Mouse (Mus musculus) forebrain, postnatal 0 days (tissue): Measurements from ENCODE around the gene Hectd4. TPM values are rescaled to one million over a fixed set of nuclear protein-coding genes. Genes with fewer than 3 reads are reported as not detected.
A peak's percentile ranks its signal among the peaks of the same experiment; 100 is the strongest.
"Not testable (repeated sequence)": the region's sequence is repeated elsewhere in the genome, so short reads cannot be mapped to it uniquely, and the experiment has no call there.

ENCODE experiments used
- ATAC-seq: fragments of 200-750 bp; cut with Nextera tagmentation; 2 replicates; pipeline ENCODE4 v1.8.0; 2017; ENCODE audit warnings: mild to moderate bottlenecking, moderate library complexity
- DNase-seq: peaks from one replicate; pipeline ENCODE4 v3.0.0-alpha.2; 2015
- H3K27ac ChIP-seq: fragments of 300-500 bp; sonication (generic); 2 replicates; pipeline ENCODE4 v1.5.1; 2014; ENCODE audit warnings: low read depth, mild to moderate bottlenecking, antibody characterized with exemption, low read length, moderate library complexity, mixed read lengths
- H3K27me3 ChIP-seq: fragments of 300-500 bp; sonication (generic); 2 replicates; pipeline ENCODE4 v1.6.1; 2014; ENCODE audit warnings: mild to moderate bottlenecking, low read length, mixed read lengths; ENCODE audit not compliant: insufficient read depth
- H3K36me3 ChIP-seq: fragments of 300-500 bp; sonication (generic); 2 replicates; pipeline ENCODE4 v1.6.1; 2014; ENCODE audit warnings: mild to moderate bottlenecking, moderate library complexity; ENCODE audit not compliant: insufficient read depth
- H3K4me1 ChIP-seq: fragments of 300-500 bp; sonication (generic); 2 replicates; pipeline ENCODE4 v1.6.1; 2014; ENCODE audit warnings: antibody characterized with exemption; ENCODE audit not compliant: insufficient read depth
- H3K4me2 ChIP-seq: fragments of 300-500 bp; sonication (generic); 2 replicates; pipeline ENCODE4 v1.6.1; 2014; ENCODE audit warnings: low read depth, mild to moderate bottlenecking, moderate library complexity
- H3K4me3 ChIP-seq: fragments of 300-500 bp; sonication (generic); 2 replicates; pipeline ENCODE4 v1.5.1; 2014; ENCODE audit warnings: low read depth, low read length, mixed read lengths
- H3K9ac ChIP-seq: fragments of 300-500 bp; sonication (generic); 2 replicates; pipeline ENCODE4 v1.6.1; 2014; ENCODE audit warnings: mild to moderate bottlenecking
- H3K9me3 ChIP-seq: fragments of 300-500 bp; sonication (generic); 2 replicates; pipeline ENCODE4 v1.6.1; 2016; ENCODE audit warnings: low read length
- CTCF ChIP-seq: sonication (generic); IDR thresholded peaks from 2 replicates; pipeline ENCODE4 v1.5.1; 2016; ENCODE audit warnings: antibody characterized with exemption, control low read depth, low read depth
- WGBS: fragments of 180-500 bp; shearing (Covaris S2); extraction: QIAGEN DNeasy Blood & Tissue Kit; methylation state at CpG from one replicate; pipeline ENCODE4 v1.1.7; 2014; 5-methylcytosine and 5-hydroxymethylcytosine counted together
- polyA plus RNA-seq: library from polyadenylated mRNA; unstranded; fragments of >200 nt; fragmentation: Nextera tagmentation; extraction: Ambion mirVana; gene quantifications from 2 replicates; pipeline ENCODE4 v1.2.1, GENCODE M21; 2015
- total RNA-seq: library from RNA; depleted of rRNA; stranded (reverse); fragments of >200 nt; gene quantifications from 2 replicates; pipeline ENCODE4 v1.2.3, GENCODE M21; 2014

The Hectd4 gene
- total and polyA plus RNA-seq, 2 experiments from 2014 or later = 14.0 to 107 TPM

DNA sequence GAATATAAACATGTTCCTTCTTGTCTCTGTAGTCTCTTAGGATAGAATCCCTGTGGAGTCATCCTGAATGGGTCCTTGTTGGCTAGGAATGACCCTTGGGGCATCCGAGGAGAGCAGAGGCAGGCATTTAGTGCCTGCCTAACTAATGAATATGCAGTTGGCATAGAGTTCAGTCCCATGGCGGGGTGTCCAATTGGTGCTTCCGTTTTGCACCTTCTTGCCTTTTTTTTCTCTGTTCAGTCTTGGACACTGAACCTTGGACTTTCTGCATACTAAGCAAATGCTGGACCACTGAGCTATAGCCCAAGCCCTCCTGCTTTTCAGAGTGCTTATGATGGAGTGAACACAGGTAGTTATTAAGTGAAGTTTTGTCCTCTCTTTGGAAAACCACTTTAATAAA lies 87.6 kb downstream of the Hectd4 start:
- TF ChIP-seq CTCF = no peak
- Histone ChIP-seq H3K4me1 (no peaks in the 10 kb centered on the region), H3K9ac (no peak overlapping the region), H3K9me3 (no peaks in the 10 kb centered on the region), H3K27me3 (no peaks in the 10 kb centered on the region), H3K36me3 (peaks cover 94% of the 10 kb centered on the region), H3K27ac (no peak overlapping the region), H3K4me3 (no peak overlapping the region), H3K4me2 (no peak overlapping the region)
- 50% methylated on average over 3 of the region's 3 CpGs for WGBS
- DNase-seq = no peak
- ATAC-seq = no peak

GRCm38 (mm10) chr5:121311576-121311975 lies 91.6 kb downstream of the Hectd4 start:
- no peak overlapping the region for H3K9ac ChIP-seq
- no peaks in the 10 kb centered on the region for H3K9me3 ChIP-seq
- H3K27ac ChIP-seq = no peak overlapping the region
- ATAC-seq = no peak
- no peak for DNase-seq
- H3K4me1 ChIP-seq = no peaks in the 10 kb centered on the region
- no peak overlapping the region for H3K4me2 ChIP-seq
- H3K27me3 ChIP-seq = no peaks in the 10 kb centered on the region
- WGBS = 95% methylated on average over 8 of the region's 8 CpGs
- TF ChIP-seq CTCF = no peak
- H3K4me3 ChIP-seq = no peak overlapping the region
- peaks cover 95% of the 10 kb centered on the region for H3K36me3 ChIP-seq

- no peaks in the 10 kb centered on the region for H3K27me3 ChIP-seq
- H3K27ac ChIP-seq = no peak overlapping the region
- ATAC-seq (peak; percentile 36; the same call in 1 of the 2 replicates), DNase-seq (peak; percentile 16)
- H3K9me3 ChIP-seq = no peaks in the 10 kb centered on the region
- no peaks in the 10 kb centered on the region for H3K4me1 ChIP-seq
- WGBS = 83% methylated on average over 10 of the region's 10 CpGs
- H3K9ac ChIP-seq = no peak overlapping the region
- no peak overlapping the region for H3K4me3 ChIP-seq
- H3K36me3 ChIP-seq = peaks cover 95% of the 10 kb centered on the region
- H3K4me2 ChIP-seq = no peak overlapping the region
- TF ChIP-seq CTCF = no peak
These were observed 93.9 kb downstream of the Hectd4 start for GRCm38 (mm10) chr5:121313764-121314474.

DNA sequence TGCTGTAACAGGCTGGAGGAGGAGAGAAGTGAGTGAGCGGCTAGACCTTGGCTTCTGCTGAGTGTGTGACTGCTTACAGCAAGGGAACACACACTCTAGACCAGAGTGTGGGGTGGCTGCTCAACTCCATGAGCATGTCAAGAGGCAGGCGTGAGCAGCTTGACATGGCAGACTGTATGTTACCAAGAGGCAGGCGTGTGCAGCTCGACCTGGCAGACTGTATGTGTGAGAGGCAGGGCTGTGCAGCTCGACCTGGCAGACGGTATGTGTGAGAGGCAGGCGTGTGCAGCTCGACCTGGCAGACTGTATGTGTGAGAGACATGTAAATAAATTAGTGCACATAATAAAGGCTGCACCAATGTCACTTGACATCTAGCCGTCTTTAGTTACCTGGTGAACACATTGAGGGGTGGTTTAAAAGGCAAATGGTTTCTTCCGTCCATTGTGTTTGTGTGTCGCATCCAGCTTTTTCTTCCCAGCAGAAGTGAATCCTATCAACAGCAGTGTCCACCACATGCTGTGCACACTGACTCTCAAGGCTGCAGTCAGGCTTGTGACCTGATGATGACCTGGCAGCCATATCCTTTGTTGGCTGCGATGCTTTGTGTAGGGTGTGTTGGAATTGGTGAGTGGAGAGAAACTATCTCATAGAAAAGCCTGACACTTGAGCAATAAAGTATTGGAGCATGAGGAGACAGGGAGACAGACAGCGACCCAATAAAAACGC lies 106.2 kb downstream of the Hectd4 start:
- Histone ChIP-seq H3K9ac (no peak overlapping the region), H3K9me3 (no peaks in the 10 kb centered on the region), H3K4me2 (no peak overlapping the region), H3K36me3 (peaks cover 88% of the 10 kb centered on the region), H3K27ac (no peak overlapping the region), H3K4me3 (no peak overlapping the region), H3K4me1 (no peaks in the 10 kb centered on the region), H3K27me3 (no peaks in the 10 kb centered on the region)
- TF ChIP-seq CTCF = no peak
- DNase-seq (peak; percentile 27), ATAC-seq (peak; percentile 88)
- WGBS = 80% methylated on average over 14 of the region's 14 CpGs

- WGBS = 87% methylated on average over 11 of the region's 11 CpGs
- TF ChIP-seq CTCF = no peak
- Histone ChIP-seq H3K27ac (0 out of 2 replicates have a peak overlapping the region, but pooled peaks have one; percentile 15), H3K36me3 (peaks cover 88% of the 10 kb centered on the region), H3K9ac (no peak overlapping the region), H3K27me3 (no peaks in the 10 kb centered on the region), H3K9me3 (no peaks in the 10 kb centered on the region), H3K4me3 (0 out of 2 replicates have a peak overlapping the region, but pooled peaks have one; percentile 2), H3K4me1 (no peaks in the 10 kb centered on the region), H3K4me2 (peak overlapping the region; percentile 5; the same call in 1 of the 2 replicates)
- ATAC-seq (no peak), DNase-seq (no peak)
These were observed 109.5 kb downstream of the Hectd4 start for GRCm38 (mm10) chr5:121329333-121330058.

GRCm38 (mm10) chr5:121330154-121330816 lies 110.3 kb downstream of the Hectd4 start:
- H3K9ac ChIP-seq, H3K4me3 ChIP-seq, H3K27me3 ChIP-seq, H3K4me1 ChIP-seq, H3K9me3 ChIP-seq: not testable (repeated sequence)
- Histone ChIP-seq H3K4me2 (peak overlapping the region; percentile 5; the same call in 1 of the 2 replicates), H3K36me3 (peaks cover 88% of the 10 kb centered on the region), H3K27ac (peak overlapping the region; percentile 30)
- WGBS = 78% methylated on average over 11 of the region's 19 CpGs
- peak; percentile 18 for DNase-seq
- peak; percentile 49; the same call in 1 of the 2 replicates for ATAC-seq
